Mouse (Mus musculus) left cerebral cortex, postnatal 36 days (tissue): ENCODE measurements around the gene Pfn4. TPM values are rescaled to one million over a fixed set of nuclear protein-coding genes. Genes with fewer than 3 reads are reported as not detected.
"Not testable (repeated sequence)": the region's sequence is repeated elsewhere in the genome, so short reads cannot be mapped to it uniquely, and the experiment has no call there.

Experiments used
- DNase-seq, 2 experiments: peaks; one replicate each; pipeline ENCODE4 v3.0.0; 2021 to 2022; ENCODE audit warnings: low spot score in 2 of 2, mixed read lengths in 1 of 2
- intact Hi-C: fragments of 180-260 bp; cut with DNase I; formaldehyde crosslinking; loops from one replicate; pipeline ENCODE4 v1.15.1; 2025
- total RNA-seq, 2 experiments: library from RNA; stranded (reverse); gene quantifications; 2 replicates each; pipeline ENCODE4 v1.2.3; 2021

Pfn4 gene
- total RNA-seq: 10 to 100 TPM; 10.5 to 13.7 TPM

- intact Hi-C loops: no loop called here
- DNase-seq: peak; percentile 98
Measured at GRCm38 (mm10) chr12:4768492-4769332, at the start of gene Pfn4, which contains the start of gene Fam228b. TSS of gene Pfn4 (plus strand) at chr12:4769022. TSS of gene Fam228b (minus strand) at chr12:4769267.

- DNase-seq: no peak
- intact Hi-C loops: no loop called here
Measured at GRCm38 (mm10) chr12:4719066-4719761, 49.6 kb upstream of the Pfn4 start.

GRCm38 (mm10) chr12:4719762-4720754, 48.8 kb upstream of the Pfn4 start:
- DNase-seq: no peak
- intact Hi-C loops: no loop called here

- intact Hi-C loops: no loop called here
- DNase-seq: no peak
Measured at GRCm38 (mm10) chr12:4729165-4729564, 39.7 kb upstream of the Pfn4 start.

- no peak for DNase-seq
- intact Hi-C loops: no loop called here
Measured at GRCm38 (mm10) chr12:4731629-4732028, 37.2 kb upstream of the Pfn4 start.

- no peak for DNase-seq
- intact Hi-C loops: no loop called here
Measured at GRCm38 (mm10) chr12:4732332-4732731, 36.5 kb upstream of the Pfn4 start.

GRCm38 (mm10) chr12:4738031-4738576, 30.7 kb upstream of the Pfn4 start, which contains the start of gene Fam228a:
TSS of gene Fam228a (minus strand) at chr12:4738430.
- intact Hi-C loops: no loop called here

GRCm38 (mm10) chr12:4740823-4741222, 28.0 kb upstream of the Pfn4 start:
- intact Hi-C loops: no loop called here
- DNase-seq: no peak

More at GRCm38 (mm10) chr12:4738031-4738576, 30.7 kb upstream of the Pfn4 start, which contains the start of gene Fam228a:
- DNase-seq: no peak

GRCm38 (mm10) chr12:4742183-4742582, 26.6 kb upstream of the Pfn4 start:
- no peak for DNase-seq

GRCm38 (mm10) chr12:4744486-4744885, 24.3 kb upstream of the Pfn4 start:
- DNase-seq: peak in 1 of 2 experiments; percentile 10
- intact Hi-C loops: no loop called here

More at GRCm38 (mm10) chr12:4742183-4742582, 26.6 kb upstream of the Pfn4 start:
- intact Hi-C loops: no loop called here

- intact Hi-C loops, DNase-seq: not testable (repeated sequence)
Measured at GRCm38 (mm10) chr12:4754451-4754850, 14.4 kb upstream of the Pfn4 start.

GRCm38 (mm10) chr12:4757060-4757459, 11.8 kb upstream of the Pfn4 start:
- DNase-seq: no peak
- intact Hi-C loops: no loop called here

GRCm38 (mm10) chr12:4769333-4769723, 506 bp downstream of the Pfn4 start:
- intact Hi-C loops: no loop called here
- DNase-seq: no peak

GRCm38 (mm10) chr12:4774895-4775587, 6.2 kb downstream of the Pfn4 start:
- intact Hi-C loops: no loop called here
- DNase-seq: no peak

GRCm38 (mm10) chr12:4775588-4775949, 6.7 kb downstream of the Pfn4 start:
- no peak for DNase-seq
- intact Hi-C loops: no loop called here

- DNase-seq: no peak
- intact Hi-C loops: no loop called here
Measured at GRCm38 (mm10) chr12:4777734-4778133, 8.9 kb downstream of the Pfn4 start.

- no peak for DNase-seq
- intact Hi-C loops: no loop called here
Measured at GRCm38 (mm10) chr12:4780245-4780644, 11.4 kb downstream of the Pfn4 start.

- no peak for DNase-seq
- intact Hi-C loops: no loop called here
Measured at GRCm38 (mm10) chr12:4781270-4781669, 12.4 kb downstream of the Pfn4 start.
